Mouse (Mus musculus) liver (tissue): Measurements from ENCODE around the gene Reln.

Source experiments
- DNase-seq: peaks from one replicate; pipeline ENCODE4 v3.0.0-alpha.2; 2020; ENCODE audit warnings: mixed read lengths

The Reln gene

DNA sequence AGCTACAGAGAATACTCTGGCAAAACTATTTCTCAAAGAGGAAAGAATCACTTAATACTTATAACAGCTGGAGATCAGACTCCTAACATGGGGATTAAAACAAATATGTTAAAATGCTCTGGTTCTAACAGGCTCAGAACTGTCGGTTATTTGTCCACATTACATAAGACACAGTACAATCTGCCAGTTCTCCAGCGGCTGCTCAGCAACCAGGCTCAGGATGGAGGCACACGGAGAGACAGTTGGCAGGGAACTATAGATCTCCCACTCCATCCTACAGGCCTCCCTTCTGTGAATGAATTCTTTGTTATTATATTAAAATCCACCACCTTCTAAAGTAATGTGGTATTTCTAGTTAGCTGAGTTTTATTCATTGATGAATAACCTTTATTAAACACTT, 37.4 kb downstream of the Reln start:
- no peak for DNase-seq

DNA sequence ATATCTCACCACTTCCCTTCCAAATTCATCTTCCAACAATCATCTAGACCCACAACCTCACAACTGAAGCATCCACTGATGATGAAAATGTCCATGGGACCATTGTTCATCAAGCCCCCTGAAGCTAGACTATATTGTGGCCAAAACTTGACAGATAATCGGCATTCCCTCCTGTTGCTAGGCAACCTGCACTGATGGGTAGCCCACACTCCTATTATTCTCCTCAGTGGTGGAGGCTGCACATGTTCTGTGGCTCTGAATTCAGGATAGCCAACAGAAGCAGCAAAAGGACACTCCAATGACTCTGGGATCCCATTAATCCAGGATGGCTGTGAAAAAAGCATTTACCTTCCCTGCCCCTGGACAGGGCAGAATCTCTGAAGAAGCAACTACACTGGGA, 40.8 kb downstream of the Reln start:
- DNase-seq, result no peak

DNA sequence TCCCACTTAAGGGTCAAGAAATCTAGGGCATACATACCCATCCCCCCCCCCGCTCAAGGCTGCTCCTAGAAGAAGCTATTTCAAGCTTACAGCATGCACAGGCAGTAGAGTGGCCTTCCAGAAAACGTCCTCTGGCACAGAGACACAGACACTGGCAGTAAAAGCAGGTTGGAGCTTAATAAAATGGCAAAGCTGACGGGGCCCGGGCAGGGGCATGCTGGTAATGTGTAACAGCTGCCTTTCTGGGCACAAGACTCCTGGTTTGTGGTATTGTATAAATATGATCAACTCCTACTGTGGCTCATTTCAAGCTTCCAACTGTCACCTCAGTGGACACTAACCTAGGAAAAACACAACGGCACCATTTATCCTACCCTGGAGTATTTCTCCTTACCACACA, 42.2 kb downstream of the Reln start:
- no peak for DNase-seq

DNA sequence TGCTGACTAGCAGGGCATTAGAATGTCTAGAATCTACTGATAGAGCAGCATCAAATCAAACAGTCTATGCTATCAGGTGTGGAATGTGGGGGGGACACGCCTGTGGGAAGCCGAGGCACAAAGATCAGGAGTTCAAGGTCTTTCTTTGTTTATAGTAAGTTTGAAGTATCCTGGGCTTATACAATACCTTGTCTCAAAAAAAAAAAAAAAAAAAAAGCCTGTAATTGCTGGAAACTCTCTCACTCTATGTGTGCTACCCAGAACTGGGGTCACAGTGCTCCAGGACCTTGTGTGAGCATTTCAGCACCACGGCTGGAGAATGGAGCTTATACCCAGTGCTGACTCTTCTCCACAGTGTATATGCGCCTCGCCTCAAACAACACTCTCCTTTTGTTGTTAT, 43.7 kb downstream of the Reln start:
- DNase-seq, result no peak

DNA sequence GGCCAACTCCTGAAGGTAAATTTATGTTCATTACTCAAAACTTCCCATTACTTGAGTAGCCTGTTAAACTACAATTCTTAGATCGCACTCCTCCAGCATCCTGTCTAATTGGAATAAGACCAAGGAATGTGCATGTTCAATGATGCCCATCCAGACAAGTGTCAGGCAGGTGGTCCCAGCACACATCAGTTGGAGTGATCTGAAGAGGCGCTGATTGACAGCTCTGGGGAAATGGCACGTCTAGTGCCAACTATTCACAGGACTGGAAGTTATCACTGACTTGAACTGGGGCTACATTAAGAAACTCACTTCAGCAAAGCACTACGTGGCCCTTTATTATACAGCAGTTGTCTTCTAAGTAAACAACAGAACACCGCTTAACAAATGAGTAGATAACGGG, 44.5 kb downstream of the Reln start:
- no peak for DNase-seq

DNA sequence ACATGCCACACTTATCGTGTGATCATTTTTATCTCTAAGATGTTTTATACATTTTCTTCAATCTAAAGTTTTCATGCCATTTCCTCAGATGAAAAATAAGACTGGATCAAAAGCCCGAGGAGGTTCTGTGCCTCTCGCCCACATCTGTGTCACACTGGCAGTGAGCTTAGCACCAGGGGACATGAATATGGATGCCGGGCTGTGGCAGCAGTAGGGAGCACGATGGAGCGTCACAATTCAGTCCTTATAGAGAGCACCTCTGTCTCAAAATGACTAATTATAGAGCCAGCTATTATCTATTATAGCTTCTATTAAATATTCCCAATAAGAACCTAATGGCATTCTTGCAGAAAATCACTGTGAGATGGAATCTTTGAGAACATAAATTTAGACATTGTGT, 49.3 kb downstream of the Reln start:
- no peak for DNase-seq

DNA sequence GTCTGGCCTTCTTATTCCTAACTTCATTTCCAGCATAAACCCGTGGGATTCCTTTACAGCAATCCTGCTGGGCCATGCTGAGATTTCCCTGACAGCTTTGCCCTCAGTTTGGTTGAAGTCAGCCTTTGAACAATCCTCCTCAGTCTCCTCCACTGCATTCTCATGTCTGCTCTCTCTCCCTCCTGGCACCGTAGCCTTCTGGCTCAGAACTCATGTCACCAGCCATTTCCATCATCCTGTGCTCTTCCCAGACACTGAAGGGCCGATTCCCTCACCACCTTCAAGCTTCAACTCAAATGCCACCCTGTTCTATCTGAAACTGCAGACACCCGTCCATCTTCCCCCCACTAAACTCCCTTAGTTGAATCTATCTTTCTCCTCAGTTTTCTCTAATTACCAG, 53.1 kb downstream of the Reln start:
- DNase-seq, result no peak

DNA sequence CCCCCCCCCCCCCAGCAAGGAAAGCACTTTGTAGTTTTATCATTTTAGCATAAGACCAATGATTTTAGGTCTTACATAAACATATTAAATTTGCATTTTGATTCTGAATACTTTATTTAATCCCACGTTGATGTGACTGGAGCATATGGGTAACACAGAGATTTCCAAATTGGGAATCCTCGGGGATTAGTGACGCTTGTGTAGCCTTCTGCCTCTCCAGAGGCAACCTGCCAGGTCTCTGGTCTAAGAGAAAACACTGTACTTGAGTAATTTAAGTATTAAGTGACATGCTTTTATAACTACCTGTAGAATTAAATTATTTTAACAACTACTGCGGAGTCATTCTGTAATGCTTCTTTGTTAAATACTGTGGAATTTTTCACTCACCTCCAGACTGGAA, 59.1 kb downstream of the Reln start:
- DNase-seq, result no peak

DNA sequence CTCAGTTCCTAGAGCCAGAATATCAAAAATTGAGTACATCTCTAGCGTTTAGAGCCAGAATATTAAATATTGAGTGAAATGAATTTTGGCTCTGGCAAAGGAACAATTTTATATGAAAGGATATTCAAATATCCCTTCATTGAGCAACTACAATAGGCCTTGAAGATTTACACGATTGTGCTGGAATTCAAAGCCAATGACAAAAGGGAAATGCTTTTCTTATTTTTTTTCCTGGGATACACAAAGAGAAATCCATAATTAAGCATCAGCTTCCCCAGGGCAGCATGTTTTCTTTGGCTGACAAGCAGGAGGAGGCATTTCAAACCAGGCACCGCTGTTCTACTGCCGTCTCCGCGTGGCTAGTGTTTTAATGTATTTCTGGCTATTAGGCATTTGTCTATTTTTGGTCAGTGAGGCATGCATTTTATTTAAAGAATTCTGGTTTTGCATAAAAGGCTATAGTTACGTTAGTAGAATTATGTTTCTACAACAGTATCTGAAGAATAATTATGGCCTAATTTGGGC, 62.3 kb downstream of the Reln start:
- DNase-seq, result no peak

DNA sequence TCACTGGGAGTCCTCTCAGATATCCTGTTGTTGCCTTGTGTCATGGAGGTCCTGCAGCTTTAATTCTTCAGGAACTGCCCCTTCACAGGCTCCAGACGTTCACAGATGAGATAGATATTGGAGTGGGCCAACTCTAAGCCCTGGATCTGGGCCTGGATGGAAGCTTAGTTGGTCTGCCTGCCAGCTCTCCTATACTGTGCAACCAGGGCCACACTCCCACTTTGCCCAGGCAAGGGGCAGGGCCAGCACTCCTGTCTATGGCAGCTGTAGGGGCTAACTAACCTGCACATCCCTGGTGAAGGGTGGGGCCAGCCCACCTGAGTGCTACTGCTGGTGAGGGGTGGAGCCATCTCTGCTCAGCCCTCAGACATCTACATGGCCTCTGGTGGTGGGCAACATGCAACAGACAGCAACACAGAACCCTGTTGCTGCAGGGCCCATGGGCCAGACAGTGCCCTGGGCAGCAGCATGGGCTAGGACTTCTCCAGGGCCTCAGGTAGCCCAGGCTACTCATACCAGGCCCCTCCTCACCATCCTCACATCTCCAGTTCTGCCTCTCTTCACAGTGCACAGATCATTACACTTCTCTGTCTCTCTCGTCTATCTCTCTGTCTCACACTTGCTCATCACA, 63.9 kb downstream of the Reln start:
- no peak for DNase-seq

DNA sequence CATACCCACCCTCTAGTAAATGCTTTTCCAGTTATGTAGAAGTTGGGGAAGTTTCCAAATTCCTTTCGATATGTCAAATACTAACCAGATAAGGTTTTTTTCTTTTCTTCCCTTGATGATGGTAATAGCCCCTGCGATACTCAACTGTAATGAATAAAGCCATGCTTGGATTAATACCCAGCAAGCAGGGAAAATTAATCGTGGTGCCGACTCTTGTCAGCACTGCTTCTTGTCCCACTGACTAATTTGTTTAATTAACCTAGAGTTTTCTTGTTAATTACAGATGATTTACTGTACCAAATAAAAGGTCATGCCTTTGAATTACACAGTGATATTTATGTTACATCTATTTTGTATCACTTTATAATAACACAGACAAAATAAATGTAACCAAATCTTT, 65.3 kb downstream of the Reln start:
- DNase-seq, result no peak

DNA sequence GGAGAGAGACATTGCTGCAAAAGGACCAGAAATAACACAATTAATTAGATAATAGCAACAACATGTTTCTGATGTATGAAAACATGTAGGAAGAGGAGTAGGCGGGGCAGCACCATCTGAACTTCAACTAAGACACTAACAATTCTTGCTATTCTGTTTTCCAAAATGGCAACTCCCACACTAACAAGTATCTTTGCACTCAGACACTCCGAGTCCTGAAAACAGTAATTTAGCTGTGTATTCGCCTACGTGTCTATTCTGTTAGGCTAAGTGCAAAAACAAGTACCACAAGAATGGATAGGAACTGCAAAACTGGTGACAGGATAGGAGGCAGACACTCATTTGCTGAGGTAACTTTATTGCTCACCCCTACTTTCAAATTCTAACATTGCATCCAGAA, 70.4 kb downstream of the Reln start:
- DNase-seq, result no peak

DNA sequence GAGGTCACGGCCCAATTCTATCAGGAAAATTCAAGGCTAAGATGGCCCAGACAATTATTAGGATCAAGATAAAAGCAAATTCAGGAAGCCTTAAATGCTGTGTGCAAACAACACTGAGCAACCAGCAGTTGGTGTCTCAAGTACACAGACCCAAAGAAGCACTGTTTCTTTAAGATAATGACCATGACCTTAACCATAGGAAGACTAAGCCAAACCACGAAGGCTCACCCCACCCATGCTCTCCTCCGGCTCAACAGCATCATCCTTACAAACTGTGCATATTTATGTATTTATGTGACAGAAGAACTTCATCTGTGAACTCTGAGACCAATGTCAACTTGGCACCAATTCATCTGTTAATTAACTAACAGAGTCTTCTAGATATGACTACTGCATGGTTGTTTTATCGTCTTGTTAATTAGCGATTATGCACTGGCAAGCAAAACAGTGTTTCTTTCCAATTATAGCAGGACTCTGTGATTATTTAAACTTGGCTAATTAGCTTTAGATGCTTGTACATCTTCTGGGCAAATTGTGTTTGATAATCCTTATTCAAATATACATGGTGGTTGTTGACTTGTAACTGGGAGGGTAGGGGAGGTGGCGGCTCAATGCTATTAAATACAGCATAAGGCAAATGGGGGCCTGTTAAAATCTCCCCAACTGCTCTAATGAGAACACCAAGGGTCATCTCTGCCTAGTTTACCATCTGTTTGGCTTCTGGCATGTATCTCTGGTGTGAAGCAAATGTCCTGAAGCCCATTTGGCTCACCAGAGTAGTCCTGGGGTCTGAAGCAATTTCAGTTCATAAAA, 77.8 kb downstream of the Reln start:
- DNase-seq, result no peak

DNA sequence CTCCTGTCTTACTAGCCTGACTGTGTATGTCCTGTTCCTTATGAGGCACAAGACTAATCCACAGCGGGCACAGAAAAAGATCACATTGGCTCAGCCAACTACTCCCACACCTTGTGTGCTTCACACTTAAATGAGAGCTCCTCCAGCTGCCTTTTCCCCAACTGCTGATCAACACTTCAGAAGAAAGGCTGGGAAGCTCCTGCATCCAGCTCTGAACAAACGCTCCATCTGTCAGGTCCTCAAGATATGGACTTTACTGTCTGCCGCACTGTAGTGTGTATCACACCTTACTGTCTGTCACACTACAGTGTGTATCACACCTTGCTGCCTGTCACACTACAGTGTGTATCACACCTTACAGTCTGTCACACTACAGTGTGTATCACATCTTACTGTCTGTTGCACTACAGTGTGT, 82.1 kb downstream of the Reln start:
- no peak for DNase-seq

DNA sequence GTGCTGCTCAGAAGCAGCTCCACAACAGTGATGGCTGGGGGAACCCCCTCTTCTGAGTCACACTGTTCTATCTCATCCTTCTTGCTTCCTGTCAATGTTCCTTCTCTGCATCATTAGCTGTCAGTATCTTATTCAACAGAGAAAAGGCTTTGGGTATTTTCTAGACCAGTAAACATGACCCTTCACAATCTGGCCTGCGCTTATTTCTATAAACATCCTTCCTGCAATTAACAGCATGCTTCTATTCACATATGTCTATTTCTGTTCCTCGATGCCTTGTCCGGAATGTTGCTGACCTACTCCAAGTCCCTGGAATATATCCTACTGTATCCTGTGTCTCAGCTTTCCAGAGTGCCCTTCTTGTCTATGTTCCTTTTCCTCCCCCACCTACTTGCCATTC, 89.2 kb downstream of the Reln start:
- no peak for DNase-seq

DNA sequence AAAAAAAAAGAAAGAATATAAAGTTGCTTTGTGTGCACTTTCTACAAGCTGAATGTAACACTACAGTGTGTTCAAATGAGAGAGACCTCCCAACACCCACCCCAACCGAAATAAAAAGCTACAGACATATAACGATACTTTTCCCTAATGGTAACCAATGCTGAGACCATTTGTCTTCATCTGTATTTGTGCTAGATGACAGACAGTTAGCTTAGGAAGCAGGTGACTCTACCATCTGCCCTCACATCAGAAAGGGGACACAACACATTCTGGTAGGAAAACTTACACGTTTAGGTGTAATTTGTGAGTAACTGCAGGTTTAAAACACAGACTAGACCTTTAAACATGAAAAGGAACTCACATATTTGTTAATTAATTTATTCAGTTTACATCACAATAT, 90.6 kb downstream of the Reln start:
- no peak for DNase-seq

DNA sequence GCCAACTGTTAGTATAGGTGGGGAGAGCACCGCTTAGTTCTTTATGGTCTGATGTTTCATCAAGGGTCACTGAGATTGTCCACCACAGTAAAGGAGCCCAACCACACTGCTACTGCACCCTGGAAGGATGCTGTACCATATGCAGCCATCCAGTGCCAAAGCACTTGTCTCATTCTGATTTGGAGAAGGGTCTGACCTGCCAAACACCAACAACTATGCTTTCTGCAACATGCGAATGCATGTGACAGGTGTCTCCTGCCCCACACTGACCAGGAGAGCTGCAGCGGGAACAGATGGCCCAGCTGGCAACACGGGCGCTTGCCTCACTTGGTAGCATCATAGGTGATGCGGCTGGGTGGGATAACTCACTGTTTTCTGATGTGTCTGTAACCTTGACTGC, 91.2 kb downstream of the Reln start:
- no peak for DNase-seq

DNA sequence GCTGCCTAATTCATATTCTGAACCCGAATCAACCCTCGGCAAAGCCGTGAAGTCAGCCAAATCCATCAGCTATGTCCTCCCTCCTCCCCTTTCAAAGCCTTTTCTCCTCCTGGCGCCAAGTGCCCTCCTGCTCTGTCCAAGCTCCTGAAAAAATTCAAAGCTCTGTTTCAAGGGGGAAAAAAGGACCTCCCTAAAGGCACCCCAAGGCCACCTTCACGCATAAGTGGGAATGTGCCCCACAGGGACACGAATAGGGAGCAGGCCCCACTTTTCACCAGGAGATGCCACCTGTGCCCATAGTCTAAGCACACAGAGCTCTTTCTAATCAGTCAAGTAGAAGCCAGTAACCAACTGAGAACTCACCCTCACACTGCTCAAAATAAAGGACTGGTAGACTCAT, 96.7 kb downstream of the Reln start:
- DNase-seq, result no peak

DNA sequence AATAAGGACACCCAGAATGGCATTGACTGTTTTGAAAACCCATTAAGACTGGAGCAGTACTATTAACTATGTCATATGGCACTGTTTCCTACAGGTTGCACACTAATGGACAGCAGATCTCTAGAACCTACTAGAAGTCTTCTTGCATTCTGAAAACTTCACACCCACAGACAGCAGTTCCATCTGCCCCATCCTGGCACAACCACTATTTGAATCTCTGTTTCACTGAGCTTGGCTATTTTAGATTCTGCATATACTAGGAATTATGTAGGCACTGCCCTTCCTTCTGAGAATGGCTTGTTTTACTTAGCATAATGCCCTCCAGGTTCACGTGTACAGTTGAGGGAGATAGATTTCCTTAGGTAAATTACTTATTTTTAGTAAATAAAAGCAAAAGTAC, 99.4 kb downstream of the Reln start:
- no peak for DNase-seq

DNA sequence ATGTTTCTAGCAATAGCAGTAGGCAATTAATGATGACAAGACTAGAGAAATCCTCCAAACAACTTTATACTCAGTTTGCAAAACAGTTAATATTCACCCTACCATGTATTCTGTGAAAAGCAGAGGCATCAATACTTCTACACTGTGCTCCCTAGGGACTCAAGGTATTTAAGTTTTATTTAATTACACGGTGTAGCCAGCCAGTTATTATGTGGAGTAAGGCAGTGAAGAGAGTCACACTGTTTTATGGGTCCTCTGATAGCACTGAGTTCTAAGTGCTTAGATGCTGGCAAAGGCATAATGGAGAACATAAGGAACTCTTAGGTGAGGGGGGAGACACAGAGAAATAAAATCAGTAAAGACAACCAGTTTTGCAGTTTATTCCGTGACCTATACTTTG, 101.0 kb downstream of the Reln start:
- no peak for DNase-seq

DNA sequence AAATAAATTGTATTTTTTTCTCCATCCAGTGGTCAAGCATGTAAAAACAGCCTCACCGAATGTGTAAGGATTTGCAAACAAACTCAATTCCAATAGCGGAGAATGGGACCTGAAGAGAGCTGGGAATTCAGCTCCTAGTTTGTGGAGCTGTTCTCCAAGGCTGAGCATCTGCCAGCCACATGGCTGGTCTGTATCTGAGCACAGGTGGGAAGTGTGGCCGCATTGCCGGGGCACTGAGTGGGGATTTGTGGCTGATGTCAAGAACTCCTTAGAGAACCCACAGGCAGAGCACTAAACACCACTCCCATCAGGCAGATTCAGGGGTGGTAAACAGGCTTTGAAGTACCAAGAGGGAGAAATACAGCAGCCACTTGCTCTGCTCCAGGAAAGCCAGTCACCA, 102.9 kb downstream of the Reln start:
- DNase-seq, result no peak

DNA sequence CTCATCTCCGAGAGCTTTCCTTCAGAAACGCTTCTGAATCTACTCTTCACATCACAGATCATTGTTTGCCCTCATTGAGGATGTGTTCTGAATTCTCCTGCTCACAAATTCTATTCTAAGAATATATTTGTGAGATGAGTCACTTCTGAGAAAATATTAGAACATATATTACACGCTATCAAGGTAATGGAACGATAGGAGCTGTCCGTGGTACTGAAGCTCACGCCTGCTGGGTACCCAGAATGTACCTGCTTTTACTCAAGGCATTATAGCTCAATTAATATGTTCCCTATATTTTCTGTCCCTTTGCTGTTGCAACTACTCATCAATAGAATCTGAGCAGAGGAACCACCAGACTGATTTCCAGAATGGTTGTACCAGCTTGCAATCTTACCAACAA, 107.7 kb downstream of the Reln start:
- peak; percentile 38 for DNase-seq

DNA sequence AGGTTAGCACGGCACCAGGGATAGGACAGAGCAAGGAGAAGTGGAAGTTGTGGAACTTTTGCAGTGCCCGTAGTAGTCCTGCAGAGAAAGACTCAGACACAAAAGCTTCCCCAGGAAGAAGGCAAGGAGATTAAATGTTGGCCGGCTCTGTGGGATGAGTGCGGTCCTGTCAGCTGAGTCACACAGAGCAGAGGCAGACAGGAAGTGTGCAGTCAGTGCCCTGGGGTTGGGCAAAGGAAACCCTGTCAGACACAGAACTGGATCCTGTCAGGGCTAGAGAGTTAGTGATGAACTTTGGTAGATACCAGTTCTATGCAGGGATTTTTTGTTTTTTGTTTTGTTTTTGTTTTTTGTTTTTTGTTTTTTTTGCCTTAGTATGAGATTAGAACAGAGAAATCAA, 120.0 kb downstream of the Reln start:
- no peak for DNase-seq

DNA sequence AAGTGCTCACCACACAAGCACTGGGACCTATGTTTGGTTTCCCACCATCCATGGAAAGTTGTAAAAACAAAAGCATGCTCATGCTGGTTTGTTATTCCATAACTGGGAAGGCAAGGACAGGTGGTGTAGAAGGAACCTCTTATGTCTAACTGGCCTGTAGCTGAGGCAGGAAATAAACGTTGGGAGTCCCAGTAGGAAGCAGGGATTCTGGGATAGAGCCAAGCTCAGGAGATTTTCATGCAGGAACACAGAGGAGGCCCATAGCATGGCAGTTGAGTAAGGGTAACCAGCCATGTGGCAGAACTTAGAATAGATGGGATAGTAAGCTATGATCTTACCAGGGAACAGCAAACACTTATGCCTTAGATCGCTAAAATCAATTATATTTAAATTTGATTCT, 120.6 kb downstream of the Reln start:
- DNase-seq, result no peak
